ENCODE assay signal across 9 mouse cellular contexts in the genomic region with DNA sequence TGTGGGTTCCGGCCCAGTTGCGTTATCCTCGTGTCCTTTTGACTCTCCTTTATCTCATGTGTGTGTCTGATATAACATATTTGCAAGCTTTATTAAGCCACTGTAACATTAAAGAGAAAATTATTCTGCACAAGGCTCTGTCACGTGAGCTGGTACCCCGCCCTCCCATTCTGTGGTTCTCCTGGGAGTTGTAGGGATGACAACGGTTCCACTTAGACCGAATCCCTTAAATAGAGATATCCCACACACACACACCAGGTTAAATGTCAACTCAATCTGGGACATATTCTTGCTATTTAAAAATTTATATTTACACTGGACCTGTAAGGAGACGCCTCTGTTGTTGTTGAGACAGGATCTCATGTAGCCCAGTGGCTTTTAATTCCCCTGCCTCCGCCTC. TPM values are rescaled to one million over a fixed set of nuclear protein-coding genes. Genes with fewer than 3 reads are reported as not detected.
A peak's percentile ranks its signal among the peaks of the same experiment; 100 is the strongest.
DNase-seq lines count a peak whose midpoint lies in the region; ATAC-seq and TF ChIP-seq lines count a peak whose summit lies in the region.
"Had no signal": no experiment of that assay in that cellular context is flagged by ENCODE, and none has a peak within 500 bp of the region (broad histone marks: within the 10 kb centered on the region; RNA-seq: fewer than 3 reads in every experiment).

No protein-coding gene starts in this region.

- intact Hi-C loops in left cerebral cortex, postnatal 4 days (cut with DNase I) = loop anchor here (10.0 kb wide), 1 partner anchor 355 kb away; the partner anchor contains the start of gene Zfp40

- DNase-seq in kidney, postnatal 25 days = no peak
- no peak for DNase-seq in G1E (ENCODE audit: low spot score)
- peak; percentile 31 for DNase-seq in embryonic facial prominence, embryonic 10.5 days (ENCODE audit: low spot score)
- DNase-seq in neural tube, embryonic 10.5 days (ENCODE audit: extremely low spot score, low spot score) = peak; percentile 36
- DNase-seq in spleen, postnatal 36 days (ENCODE audit: low spot score in 2 of 2) = no peak
- DNase-seq in left cerebral cortex, postnatal 4 days = no peak

- no peak overlapping the region for H3K27ac ChIP-seq in kidney, embryonic 15.5 days
- H3K27ac ChIP-seq in embryonic facial prominence, embryonic 10.5 days (replicated peaks) = no peak overlapping the region
- no peak overlapping the region for H3K27ac ChIP-seq in intestine, embryonic 15.5 days

- H3K9ac ChIP-seq in kidney, embryonic 15.5 days = peak overlapping the region; percentile 14; the same call in 1 of the 2 replicates
- no peak overlapping the region for H3K9ac ChIP-seq in intestine, embryonic 15.5 days

- WGBS in kidney, embryonic 15.5 days = 4% methylated on average over 9 of the region's 9 CpGs
- 2% methylated on average over 9 of the region's 9 CpGs for WGBS in embryonic facial prominence, embryonic 10.5 days
- WGBS in intestine, embryonic 15.5 days = 6% methylated on average over 9 of the region's 9 CpGs

- H3K27me3 ChIP-seq in kidney, embryonic 15.5 days = no peaks in the 10 kb centered on the region
- peaks cover 3% of the 10 kb centered on the region for H3K27me3 ChIP-seq in G1E (ENCODE audit: insufficient read depth, low read length)
- H3K27me3 ChIP-seq in embryonic facial prominence, embryonic 10.5 days (replicated peaks; ENCODE audit: low read depth, poor library complexity, severe bottlenecking) = 0 out of 2 replicates have a peak, but pooled peaks cover 2% of the 10 kb centered on the region
- H3K27me3 ChIP-seq in intestine, embryonic 15.5 days (replicated peaks) = no peaks in the 10 kb centered on the region

- H3K36me3 ChIP-seq in kidney, embryonic 15.5 days = peaks cover 1% of the 10 kb centered on the region; the same call in 1 of the 2 replicates
- peaks cover 1% of the 10 kb centered on the region for H3K36me3 ChIP-seq in G1E (replicated peaks)
- no peaks in the 10 kb centered on the region; the same call in 1 of the 2 replicates for H3K36me3 ChIP-seq in embryonic facial prominence, embryonic 10.5 days (replicated peaks)
- no peaks in the 10 kb centered on the region for H3K36me3 ChIP-seq in intestine, embryonic 15.5 days

- peak overlapping the region; percentile 69 for H3K4me3 ChIP-seq in kidney, embryonic 15.5 days (replicated peaks)
- peak overlapping the region; percentile 73 for H3K4me3 ChIP-seq in G1E (ENCODE audit: low read depth, low read length)
- peak overlapping the region; percentile 73 for H3K4me3 ChIP-seq in embryonic facial prominence, embryonic 10.5 days
- H3K4me3 ChIP-seq in intestine, embryonic 15.5 days (replicated peaks) = peak overlapping the region; percentile 54

- no peak for ATAC-seq in kidney, embryonic 15.5 days (replicated peaks; ENCODE audit: low FRiP score)
- ATAC-seq in G1E (ENCODE audit: extremely low read depth, insufficient number of reproducible peaks, low FRiP score, poor library complexity, severe bottlenecking) = no peak
- ATAC-seq in intestine, embryonic 15.5 days = no peak

- peak overlapping the region; percentile 83 for H3K4me2 ChIP-seq in kidney, embryonic 15.5 days
- H3K4me2 ChIP-seq in intestine, embryonic 15.5 days (replicated peaks) = peak overlapping the region; percentile 76

- no peaks in the 10 kb centered on the region for H3K9me3 ChIP-seq in kidney, embryonic 15.5 days (replicated peaks)
- H3K9me3 ChIP-seq in G1E (replicated peaks) = no peaks in the 10 kb centered on the region
- H3K9me3 ChIP-seq in embryonic facial prominence, embryonic 10.5 days = no peaks in the 10 kb centered on the region
- H3K9me3 ChIP-seq in intestine, embryonic 15.5 days = no peaks in the 10 kb centered on the region

- H3K4me1 ChIP-seq in kidney, embryonic 15.5 days = peaks cover 16% of the 10 kb centered on the region
- H3K4me1 ChIP-seq in G1E (ENCODE audit: insufficient read depth, low read depth, low read length) = peaks cover 52% of the 10 kb centered on the region
- peaks cover 16% of the 10 kb centered on the region for H3K4me1 ChIP-seq in embryonic facial prominence, embryonic 10.5 days
- H3K4me1 ChIP-seq in intestine, embryonic 15.5 days (replicated peaks) = peaks cover 12% of the 10 kb centered on the region

- TF ChIP-seq CTCF in G1E (IDR thresholded peaks at IDR 0.05; ENCODE audit: low read depth, low read length) = no peak

RNA-seq across cellular contexts. Expression of gene Zfp213, which starts 14.6 kb away (rescaled TPM):
- polyA plus RNA-seq in kidney, embryonic 15.5 days (2015; fragmentation: Nextera tagmentation; extraction: Ambion mirVana) = 20.9 and 22.8 TPM in 2 replicates
- 1.4 and 4.4 TPM in 2 replicates for total RNA-seq in G1E (2014; fragmentation: Nextera tagmentation)
- 4.2 and 5.3 TPM in 2 replicates for total RNA-seq in G1E (2017)
- 7.3 and 9.2 TPM in 2 replicates for polyA plus RNA-seq in G1E (2012)
- 27.2 and 31.0 TPM in 2 replicates for polyA plus RNA-seq in embryonic facial prominence, embryonic 10.5 days (2016; fragmentation: Nextera tagmentation; extraction: Ambion mirVana)
- polyA plus RNA-seq in intestine, embryonic 15.5 days (2015; fragmentation: Nextera tagmentation; extraction: Ambion mirVana) = 15.2 and 17.7 TPM in 2 replicates
- total RNA-seq in left cerebral cortex, postnatal 4 days (2021) = 1 to 10 TPM; 6.4 to 7.3 TPM

RNA-seq across cellular contexts. Expression of gene Zfp13, which starts 49.8 kb away (rescaled TPM):
- polyA plus RNA-seq in kidney, embryonic 15.5 days (2015; fragmentation: Nextera tagmentation; extraction: Ambion mirVana) = 16.3 and 16.5 TPM in 2 replicates
- total RNA-seq in G1E (2014; fragmentation: Nextera tagmentation) (not detected in 2 replicates), G1E (2017) (not detected in 2 replicates)
- 0.12 and 0.14 TPM in 2 replicates for polyA plus RNA-seq in G1E (2012)
- polyA plus RNA-seq in embryonic facial prominence, embryonic 10.5 days (2016; fragmentation: Nextera tagmentation; extraction: Ambion mirVana) = 22.4 and 24.4 TPM in 2 replicates
- polyA plus RNA-seq in intestine, embryonic 15.5 days (2015; fragmentation: Nextera tagmentation; extraction: Ambion mirVana) = 10.4 and 10.5 TPM in 2 replicates
- 10 to 100 TPM; 42.1 to 42.4 TPM for total RNA-seq in left cerebral cortex, postnatal 4 days (2021)

RNA-seq across cellular contexts. Expression of gene Zscan10, which starts 51.2 kb away (rescaled TPM):
- polyA plus RNA-seq in kidney, embryonic 15.5 days (2015; fragmentation: Nextera tagmentation; extraction: Ambion mirVana) = not detected in 2 replicates
- 0.29 and 0.45 TPM in 2 replicates for total RNA-seq in G1E (2014; fragmentation: Nextera tagmentation)
- total RNA-seq in G1E (2017) = 0.12 and 0.44 TPM in 2 replicates
- polyA plus RNA-seq in G1E (2012) = 0.09 and 0.10 TPM in 2 replicates
- 0.71 and 1.0 TPM in 2 replicates for polyA plus RNA-seq in embryonic facial prominence, embryonic 10.5 days (2016; fragmentation: Nextera tagmentation; extraction: Ambion mirVana)
- polyA plus RNA-seq in intestine, embryonic 15.5 days (2015; fragmentation: Nextera tagmentation; extraction: Ambion mirVana) = 0.14 TPM in 1 of 2 replicates, not detected in the other
- total RNA-seq in left cerebral cortex, postnatal 4 days (2021) = not detected
- total RNA-seq: liver, adult 2 months had no signal
- polyA plus RNA-seq: liver, adult 2 months had no signal

Comparison
In these comparisons a context has a peak if more than half of its experiments do, and no peak if none do; other contexts are left out.
1. DNase-seq: peak in embryonic facial prominence, embryonic 10.5 days (single experiment) and neural tube, embryonic 10.5 days (single experiment); none in kidney, postnatal 25 days (0 of 2), G1E (single experiment), spleen, postnatal 36 days (0 of 2) and left cerebral cortex, postnatal 4 days (single experiment).
2. Peak in every context shown above with its lines, with median percentiles within 50 percentile points of each other: H3K4me3 ChIP-seq.